Mouse (Mus musculus): Measurements from ENCODE around the gene Pm20d1. TPM values are rescaled to one million over a fixed set of nuclear protein-coding genes. Genes with fewer than 3 reads are reported as not detected.

Pm20d1 gene
- total and polyA plus RNA-seq, 3 experiments = 0.16 TPM; not detected in 2

DNA sequence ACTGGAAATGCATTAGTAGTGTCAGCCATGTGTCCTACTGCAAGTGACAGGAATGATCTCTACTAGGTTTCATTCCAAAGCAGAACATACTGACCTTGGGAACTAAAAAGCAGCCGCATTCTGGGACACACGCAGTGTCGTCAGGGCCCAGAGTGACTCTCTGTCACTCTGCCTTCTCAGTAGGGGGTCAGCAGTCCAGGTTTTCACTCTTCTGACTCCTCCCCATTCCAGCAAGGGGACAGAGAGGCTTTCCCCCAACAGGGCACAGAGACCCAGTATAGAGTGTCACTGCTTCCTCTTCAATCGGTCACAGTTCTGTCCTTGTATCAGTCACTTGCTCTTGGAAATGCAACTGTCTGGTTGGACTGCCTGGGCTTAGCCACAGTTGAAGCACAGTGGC, 45.0 kb downstream of the Pm20d1 start:
- Histone ChIP-seq H3K4me3 (ENCODE audit: low read depth, low read length) (no peak overlapping the region), H3K4me1 (ENCODE audit: insufficient read depth, low read depth, low read length) (no peaks in the 10 kb centered on the region), H3K27me3 (ENCODE audit: insufficient read depth, low read length) (no peaks in the 10 kb centered on the region), H3K9me3 (replicated peaks) (no peaks in the 10 kb centered on the region), H3K36me3 (replicated peaks) (peaks cover 90% of the 10 kb centered on the region)
- TF ChIP-seq GATA1 (IDR thresholded peaks at IDR 0.05; ENCODE audit: borderline replicate concordance, low read length) (no peak), GATA2 (IDR thresholded peaks at IDR 0.05; ENCODE audit: borderline replicate concordance, low read depth, low read length) (no peak), POLR2AphosphoS5 (IDR thresholded peaks at IDR 0.05; ENCODE audit: insufficient replicate concordance, low read depth, low read length) (no peak), CTCF (IDR thresholded peaks at IDR 0.05; ENCODE audit: low read depth, low read length) (no peak), TAL1 (conservative IDR thresholded peaks at IDR 0.05; ENCODE audit: low read depth, low read length) (no peak)
- DNase-seq (ENCODE audit: low spot score) (no peak), ATAC-seq (ENCODE audit: extremely low read depth, insufficient number of reproducible peaks, low FRiP score, poor library complexity, severe bottlenecking) (no peak)

- TF ChIP-seq TAL1 (conservative IDR thresholded peaks at IDR 0.05; ENCODE audit: low read depth, low read length) (no peak), GATA1 (IDR thresholded peaks at IDR 0.05; ENCODE audit: borderline replicate concordance, low read length) (no peak), CTCF (IDR thresholded peaks at IDR 0.05; ENCODE audit: low read depth, low read length) (no peak), GATA2 (IDR thresholded peaks at IDR 0.05; ENCODE audit: borderline replicate concordance, low read depth, low read length) (no peak), POLR2AphosphoS5 (IDR thresholded peaks at IDR 0.05; ENCODE audit: insufficient replicate concordance, low read depth, low read length) (no peak)
- no peak for ATAC-seq (ENCODE audit: extremely low read depth, insufficient number of reproducible peaks, low FRiP score, poor library complexity, severe bottlenecking)
- H3K9me3 ChIP-seq (replicated peaks) = no peaks in the 10 kb centered on the region
- H3K27me3 ChIP-seq (ENCODE audit: insufficient read depth, low read length) = no peaks in the 10 kb centered on the region
- H3K4me3 ChIP-seq (ENCODE audit: low read depth, low read length) = no peak overlapping the region
- H3K36me3 ChIP-seq (replicated peaks) = peaks cover 89% of the 10 kb centered on the region
- no peaks in the 10 kb centered on the region for H3K4me1 ChIP-seq (ENCODE audit: insufficient read depth, low read depth, low read length)
- no peak for DNase-seq (ENCODE audit: low spot score)
These were observed 46.6 kb downstream of the Pm20d1 start for GRCm38 (mm10) chr1:131843758-131844157.

DNA sequence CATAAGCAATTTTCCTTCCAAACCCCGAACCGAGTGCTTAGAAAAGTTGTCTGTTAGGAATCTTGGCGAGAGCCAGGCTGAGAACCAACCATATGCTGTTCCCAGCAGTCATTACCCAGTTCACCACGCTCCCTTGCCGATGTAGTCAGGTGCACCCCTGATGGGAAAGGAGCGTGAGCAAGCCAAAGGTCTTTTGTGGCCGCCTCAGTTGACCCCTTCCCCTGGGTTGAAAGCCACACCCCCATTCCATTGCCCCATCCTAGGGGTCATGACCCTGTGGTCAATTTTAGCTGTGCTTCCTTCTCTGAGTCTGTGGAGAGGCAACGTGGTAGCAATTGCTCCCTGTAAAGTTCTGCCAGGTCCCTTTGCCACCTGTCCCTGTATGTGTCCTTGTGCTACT, 47.7 kb downstream of the Pm20d1 start:
- DNase-seq (ENCODE audit: low spot score) (no peak), ATAC-seq (ENCODE audit: extremely low read depth, insufficient number of reproducible peaks, low FRiP score, poor library complexity, severe bottlenecking) (no peak)
- TF ChIP-seq CTCF (IDR thresholded peaks at IDR 0.05; ENCODE audit: low read depth, low read length) = no peak
- TF ChIP-seq POLR2AphosphoS5 (IDR thresholded peaks at IDR 0.05; ENCODE audit: insufficient replicate concordance, low read depth, low read length) = no peak
- no peak for TF ChIP-seq GATA2 (IDR thresholded peaks at IDR 0.05; ENCODE audit: borderline replicate concordance, low read depth, low read length)
- TF ChIP-seq GATA1 (IDR thresholded peaks at IDR 0.05; ENCODE audit: borderline replicate concordance, low read length) = no peak
- no peak for TF ChIP-seq TAL1 (conservative IDR thresholded peaks at IDR 0.05; ENCODE audit: low read depth, low read length)
- H3K27me3 ChIP-seq (ENCODE audit: insufficient read depth, low read length) = no peaks in the 10 kb centered on the region
- no peak overlapping the region for H3K4me3 ChIP-seq (ENCODE audit: low read depth, low read length)
- peaks cover 78% of the 10 kb centered on the region for H3K36me3 ChIP-seq (replicated peaks)
- no peaks in the 10 kb centered on the region for H3K9me3 ChIP-seq (replicated peaks)
- no peaks in the 10 kb centered on the region for H3K4me1 ChIP-seq (ENCODE audit: insufficient read depth, low read depth, low read length)

GRCm38 (mm10) chr1:131846255-131846654, 49.1 kb downstream of the Pm20d1 start:
- no peaks in the 10 kb centered on the region for H3K4me1 ChIP-seq (ENCODE audit: insufficient read depth, low read depth, low read length)
- DNase-seq (ENCODE audit: low spot score) = no peak
- no peak for ATAC-seq (ENCODE audit: extremely low read depth, insufficient number of reproducible peaks, low FRiP score, poor library complexity, severe bottlenecking)
- H3K9me3 ChIP-seq (replicated peaks) = no peaks in the 10 kb centered on the region
- no peaks in the 10 kb centered on the region; the same call in 1 of the 2 replicates for H3K27me3 ChIP-seq (ENCODE audit: insufficient read depth, low read length)
- no peak overlapping the region for H3K4me3 ChIP-seq (ENCODE audit: low read depth, low read length)
- TF ChIP-seq CTCF (IDR thresholded peaks at IDR 0.05; ENCODE audit: low read depth, low read length) (no peak), GATA1 (IDR thresholded peaks at IDR 0.05; ENCODE audit: borderline replicate concordance, low read length) (no peak), GATA2 (IDR thresholded peaks at IDR 0.05; ENCODE audit: borderline replicate concordance, low read depth, low read length) (no peak), POLR2AphosphoS5 (IDR thresholded peaks at IDR 0.05; ENCODE audit: insufficient replicate concordance, low read depth, low read length) (no peak), TAL1 (conservative IDR thresholded peaks at IDR 0.05; ENCODE audit: low read depth, low read length) (no peak)
- peaks cover 64% of the 10 kb centered on the region for H3K36me3 ChIP-seq (replicated peaks)

GRCm38 (mm10) chr1:131861811-131862210, 64.6 kb downstream of the Pm20d1 start:
- ATAC-seq (ENCODE audit: extremely low read depth, insufficient number of reproducible peaks, low FRiP score, poor library complexity, severe bottlenecking) = no peak
- DNase-seq (ENCODE audit: low spot score) = no peak
- no peaks in the 10 kb centered on the region for H3K9me3 ChIP-seq (replicated peaks)
- TF ChIP-seq POLR2AphosphoS5 (IDR thresholded peaks at IDR 0.05; ENCODE audit: insufficient replicate concordance, low read depth, low read length) = no peak
- TF ChIP-seq GATA1 (IDR thresholded peaks at IDR 0.05; ENCODE audit: borderline replicate concordance, low read length) = no peak
- peaks cover 24% of the 10 kb centered on the region for H3K27me3 ChIP-seq (ENCODE audit: insufficient read depth, low read length)
- no peaks in the 10 kb centered on the region for H3K36me3 ChIP-seq (replicated peaks)
- no peaks in the 10 kb centered on the region for H3K4me1 ChIP-seq (ENCODE audit: insufficient read depth, low read depth, low read length)
- H3K4me3 ChIP-seq (ENCODE audit: low read depth, low read length) = no peak overlapping the region

- TF ChIP-seq GATA2 (IDR thresholded peaks at IDR 0.05; ENCODE audit: borderline replicate concordance, low read depth, low read length) = no peak
- no peak for TF ChIP-seq GATA1 (IDR thresholded peaks at IDR 0.05; ENCODE audit: borderline replicate concordance, low read length)
- no peak for TF ChIP-seq TAL1 (conservative IDR thresholded peaks at IDR 0.05; ENCODE audit: low read depth, low read length)
- TF ChIP-seq CTCF (IDR thresholded peaks at IDR 0.05; ENCODE audit: low read depth, low read length) = no peak
- no peak for TF ChIP-seq POLR2AphosphoS5 (IDR thresholded peaks at IDR 0.05; ENCODE audit: insufficient replicate concordance, low read depth, low read length)
- Histone ChIP-seq H3K4me3 (ENCODE audit: low read depth, low read length) (no peak overlapping the region), H3K9me3 (replicated peaks) (no peaks in the 10 kb centered on the region), H3K4me1 (ENCODE audit: insufficient read depth, low read depth, low read length) (no peaks in the 10 kb centered on the region), H3K36me3 (replicated peaks) (no peaks in the 10 kb centered on the region), H3K27me3 (ENCODE audit: insufficient read depth, low read length) (peaks cover 32% of the 10 kb centered on the region)
- DNase-seq (ENCODE audit: low spot score) (no peak), ATAC-seq (ENCODE audit: extremely low read depth, insufficient number of reproducible peaks, low FRiP score, poor library complexity, severe bottlenecking) (no peak)
These were observed 68.4 kb downstream of the Pm20d1 start for GRCm38 (mm10) chr1:131865596-131865995.
